Mouse (Mus musculus) ES-Bruce4 (cell line): ENCODE measurements around the gene Abhd16a. TPM values are rescaled to one million over a fixed set of nuclear protein-coding genes. Genes with fewer than 3 reads are reported as not detected.

Experiments
- H3K27ac ChIP-seq: 2 replicates; pipeline ENCODE4 v1.5.1; 2012; ENCODE audit warnings: low read length, inconsistent platforms; ENCODE audit not compliant: insufficient read depth
- H3K27me3 ChIP-seq: 2 replicates; pipeline ENCODE4 v1.6.1; 2012; ENCODE audit warnings: mild to moderate bottlenecking, low read length, inconsistent platforms; ENCODE audit not compliant: control insufficient read depth, poor library complexity, insufficient read depth, severe bottlenecking
- H3K36me3 ChIP-seq: 2 replicates; pipeline ENCODE4 v1.6.1; 2012; ENCODE audit warnings: inconsistent platforms, mild to moderate bottlenecking, low read length, moderate library complexity; ENCODE audit not compliant: control insufficient read depth, poor library complexity, insufficient read depth, severe bottlenecking
- H3K4me1 ChIP-seq: one replicate; pipeline ENCODE4 v1.8.1; 2011; ENCODE audit warnings: low read length; ENCODE audit not compliant: control insufficient read depth, insufficient read depth
- H3K4me3 ChIP-seq: 2 replicates; pipeline ENCODE4 v1.5.1; 2011; ENCODE audit warnings: low read depth, mild to moderate bottlenecking, low read length
- H3K9ac ChIP-seq: 2 replicates; pipeline ENCODE4 v1.6.1; 2012; ENCODE audit warnings: low read depth, mild to moderate bottlenecking, inconsistent platforms; ENCODE audit not compliant: poor library complexity, severe bottlenecking
- H3K9me3 ChIP-seq: replicated peaks from 2 replicates; pipeline ENCODE4 v1.6.1; 2012; ENCODE audit warnings: mild to moderate bottlenecking, low read length, inconsistent platforms; ENCODE audit not compliant: control insufficient read depth, poor library complexity, insufficient read depth, severe bottlenecking
- CTCF ChIP-seq: IDR thresholded peaks from one replicate; pipeline ENCODE4 v1.8.1; 2011; ENCODE audit warnings: low read depth, low read length
- EP300 ChIP-seq: IDR thresholded peaks from 2 replicates; pipeline ENCODE4 v1.6.1; 2011; ENCODE audit warnings: low read depth, low read length; ENCODE audit not compliant: insufficient read depth
- POLR2A ChIP-seq: IDR thresholded peaks from one replicate; pipeline ENCODE4 v1.8.1; 2011; ENCODE audit warnings: low read length; ENCODE audit not compliant: insufficient read depth
- polyA plus RNA-seq: library from polyadenylated mRNA; stranded (reverse); fragments of >200 nt; gene quantifications from 2 replicates; pipeline ENCODE4 v1.2.4, GENCODE M21; 2011; ENCODE audit warnings: low read depth; ENCODE audit not compliant: missing spikeins, insufficient read depth, insufficient read length

The Abhd16a gene
- polyA plus RNA-seq, 1 experiment: 12.7 TPM

GRCm38 (mm10) chr17:35047688-35048087 lies 41.4 kb upstream of the Abhd16a start:
- TF ChIP-seq EP300 (no peak), CTCF (no peak), POLR2A (no peak)
- Histone ChIP-seq H3K4me3 (no peak overlapping the region), H3K27me3 (no peaks in the 10 kb centered on the region), H3K36me3 (no peaks in the 10 kb centered on the region), H3K9me3 (no peaks in the 10 kb centered on the region), H3K27ac (no peak overlapping the region), H3K9ac (no peak overlapping the region), H3K4me1 (peaks cover 7% of the 10 kb centered on the region)

GRCm38 (mm10) chr17:35048149-35048931 lies 40.7 kb upstream of the Abhd16a start:
- no peak overlapping the region for H3K27ac ChIP-seq
- H3K36me3 ChIP-seq: peaks cover 5% of the 10 kb centered on the region
- H3K9ac ChIP-seq: no peak overlapping the region
- H3K9me3 ChIP-seq: no peaks in the 10 kb centered on the region
- no peaks in the 10 kb centered on the region for H3K27me3 ChIP-seq
- H3K4me1 ChIP-seq: peaks cover 9% of the 10 kb centered on the region
- TF ChIP-seq POLR2A (no peak), EP300 (no peak), CTCF (no peak)
- H3K4me3 ChIP-seq: no peak overlapping the region

DNA sequence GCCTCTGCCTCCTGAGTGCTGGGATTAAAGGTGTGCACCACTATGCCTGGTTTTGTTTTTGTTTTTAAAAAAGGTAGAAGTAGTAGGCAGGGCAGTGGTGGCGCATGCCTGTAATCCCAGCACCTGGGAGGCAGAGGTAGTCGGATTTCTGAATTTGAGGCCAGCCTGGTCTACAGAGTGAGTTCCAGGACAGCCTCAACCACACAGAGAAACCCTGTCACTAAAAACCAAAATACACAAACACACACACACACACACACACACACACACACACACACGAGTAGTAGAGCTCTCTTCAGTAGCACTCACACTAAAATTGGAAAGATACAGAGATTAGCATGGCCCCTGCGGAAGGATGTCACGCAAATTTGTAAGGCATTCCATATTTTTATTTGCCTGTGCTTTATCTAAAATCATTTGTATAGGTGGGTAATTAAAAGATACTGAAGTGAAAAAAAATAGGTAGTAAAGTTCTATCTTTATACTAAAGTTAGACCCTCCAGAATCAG lies 40.1 kb upstream of the Abhd16a start:
- Histone ChIP-seq H3K27ac (no peak overlapping the region), H3K27me3 (no peaks in the 10 kb centered on the region), H3K9me3 (no peaks in the 10 kb centered on the region), H3K4me1 (peaks cover 9% of the 10 kb centered on the region), H3K9ac (no peak overlapping the region; the same call in 1 of the 2 replicates), H3K36me3 (peaks cover 9% of the 10 kb centered on the region), H3K4me3 (no peak overlapping the region)
- no peak for TF ChIP-seq POLR2A
- TF ChIP-seq CTCF: no peak
- no peak for TF ChIP-seq EP300

DNA sequence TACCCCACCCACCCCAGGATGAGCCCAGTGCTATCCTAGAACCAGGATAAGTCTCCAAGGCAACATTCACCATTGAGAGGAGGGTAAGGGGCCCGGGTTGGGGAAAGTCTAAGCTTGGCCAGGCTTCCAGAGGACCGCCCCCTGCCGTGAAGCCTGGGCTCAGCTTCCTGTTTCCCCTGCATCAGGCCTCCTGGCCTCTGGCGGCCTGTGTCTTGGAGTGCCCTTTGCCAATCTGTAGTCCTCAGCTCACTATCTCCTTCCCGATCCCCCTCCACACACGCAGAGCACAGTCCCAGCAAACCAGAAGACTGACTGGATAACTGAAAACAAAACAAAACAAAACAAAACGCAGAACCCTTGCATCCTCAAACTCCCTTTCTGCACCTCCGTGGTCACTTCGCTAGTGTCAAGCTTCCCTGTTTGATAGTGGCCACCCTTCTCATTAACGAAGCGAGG lies 39.5 kb upstream of the Abhd16a start, which contains the start of gene Clic1:
Gene Clic1 (plus strand): TSS at position 406 of the 456 bp plus-strand sequence.
- H3K4me3 ChIP-seq: peak within 1 kb of the TSS; percentile 90
- peak within 1 kb of the TSS; percentile 94 for H3K9ac ChIP-seq
- H3K27ac ChIP-seq: peak within 1 kb of the TSS; percentile 70
- no peaks in the 10 kb centered on the region for H3K9me3 ChIP-seq
- H3K27me3 ChIP-seq: no peaks in the 10 kb centered on the region
- no peak for TF ChIP-seq POLR2A
- no peak for TF ChIP-seq EP300
- TF ChIP-seq CTCF: no peak
- peaks cover 14% of the 10 kb centered on the region for H3K36me3 ChIP-seq
- peaks cover 9% of the 10 kb centered on the region for H3K4me1 ChIP-seq

DNA sequence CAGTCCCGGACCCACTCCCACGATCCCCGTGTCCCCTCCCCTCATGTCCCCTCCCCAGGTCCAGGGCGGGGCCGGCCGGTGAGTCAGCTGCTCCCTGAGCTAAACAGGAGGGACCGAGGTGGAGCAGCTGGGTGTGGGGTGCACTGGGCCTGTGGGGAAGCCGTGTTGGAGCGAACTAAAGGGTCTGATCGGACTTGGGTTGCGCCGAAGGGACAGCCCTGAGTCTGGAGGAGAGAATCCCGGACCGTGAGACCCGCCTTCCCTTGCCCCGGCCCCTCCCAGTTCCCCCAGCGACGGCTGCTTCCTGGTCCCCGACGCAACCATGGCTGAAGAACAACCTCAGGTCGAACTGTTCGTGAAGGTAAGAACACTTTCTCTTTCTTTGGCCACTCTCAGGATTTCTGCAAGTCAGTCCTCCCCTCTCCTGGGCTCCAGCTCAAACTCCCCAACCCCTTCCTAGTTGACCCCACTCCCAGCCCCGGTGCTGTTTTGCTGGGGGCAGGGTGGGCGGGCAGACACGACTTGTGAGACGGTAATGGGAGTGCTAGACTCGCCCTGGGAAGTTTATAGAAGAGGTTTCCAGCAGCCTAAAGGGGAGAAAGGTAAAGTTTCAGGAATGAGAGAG lies 38.8 kb upstream of the Abhd16a start:
- TF ChIP-seq POLR2A: peak; percentile 49
- no peak for TF ChIP-seq EP300
- TF ChIP-seq CTCF: no peak
- Histone ChIP-seq H3K9ac (peak overlapping the region; percentile 94), H3K27me3 (no peaks in the 10 kb centered on the region), H3K36me3 (peaks cover 18% of the 10 kb centered on the region), H3K27ac (peak overlapping the region; percentile 70), H3K4me3 (peak overlapping the region; percentile 90), H3K4me1 (peaks cover 9% of the 10 kb centered on the region), H3K9me3 (no peaks in the 10 kb centered on the region)
